Mouse (Mus musculus): ENCODE data around the gene Fam193b. TPM values are rescaled to one million over a fixed set of nuclear protein-coding genes. Genes with fewer than 3 reads are reported as not detected.

Fam193b gene
- 33.4 and 40.3 TPM in 2 replicates for polyA plus RNA-seq (2015; fragmentation: Nextera tagmentation; extraction: Ambion mirVana)

DNA sequence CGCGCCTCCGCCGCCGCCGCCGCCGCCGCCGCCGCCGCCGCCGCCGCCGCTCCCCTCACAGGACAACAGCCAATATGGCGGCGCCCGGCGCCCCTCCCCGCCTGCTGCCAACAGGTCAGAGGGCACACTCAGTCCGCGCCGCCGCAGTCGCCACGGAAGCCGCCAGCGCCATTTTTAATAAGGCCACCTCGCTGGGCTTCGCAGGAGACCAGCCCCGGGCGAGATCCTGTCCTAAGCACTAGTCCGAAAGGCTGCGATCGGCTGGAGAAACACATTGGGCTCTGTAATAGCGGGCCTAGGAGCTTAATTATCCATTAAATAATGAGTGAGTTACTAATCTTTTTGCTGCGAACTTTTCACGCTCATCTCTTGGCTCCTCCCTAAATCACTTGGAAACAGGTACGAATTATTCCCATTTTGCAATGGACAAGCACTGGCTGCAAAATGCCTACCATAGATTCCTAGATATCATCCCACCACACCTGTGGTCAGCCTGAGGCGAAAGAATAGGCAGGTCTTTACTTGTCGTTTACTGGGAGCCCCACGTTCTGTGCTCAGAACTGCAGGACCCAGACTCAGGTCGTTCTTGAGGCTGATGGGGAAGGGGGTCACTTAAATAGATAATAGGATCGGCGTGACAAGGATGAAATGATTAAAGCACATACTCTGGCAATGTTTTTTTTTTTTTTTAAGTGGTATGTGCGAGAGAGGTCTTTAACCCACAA lies at the start of gene Fam193b:
Gene Fam193b (minus strand): TSS at position 94 of the 725 bp plus-strand sequence.
- Histone ChIP-seq H3K9ac (peak within 1 kb of the TSS; percentile 97), H3K27me3 (no peaks in the 10 kb centered on the region), H3K4me1 (peaks cover 16% of the 10 kb centered on the region), H3K27ac (peak within 1 kb of the TSS; percentile 89), H3K9me3 (no peaks in the 10 kb centered on the region), H3K4me3 (peak within 1 kb of the TSS; percentile 92), H3K4me2 (peak within 1 kb of the TSS; percentile 92), H3K36me3 (0 out of 2 replicates have a peak, but pooled peaks cover 7% of the 10 kb centered on the region)
- WGBS, result 2% methylated on average over 47 of the region's 47 CpGs
- ATAC-seq (ENCODE audit: borderline replicate concordance, extremely low read depth, low FRiP score, low TSS enrichment), result peak; percentile 91

DNA sequence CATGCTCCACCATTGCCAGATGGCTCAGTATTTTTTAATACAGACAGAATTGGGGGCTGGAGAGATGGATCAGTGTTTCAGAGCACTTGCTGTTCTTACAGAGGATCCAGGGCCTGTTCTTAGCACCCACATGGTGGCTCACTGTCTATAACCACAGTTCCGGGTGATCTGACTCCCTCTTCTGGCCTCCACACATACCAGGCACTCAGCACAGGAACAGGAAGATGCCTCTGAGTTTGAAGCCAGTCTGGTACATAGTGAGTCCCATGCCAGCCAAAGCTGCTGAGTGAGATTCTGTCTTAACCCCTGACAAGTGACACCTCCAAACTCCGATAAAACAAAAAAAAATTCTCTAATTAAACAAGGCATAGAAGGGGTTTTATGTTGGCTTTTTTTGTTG lies 49.4 kb upstream of the Fam193b start:
- no peak for ATAC-seq (ENCODE audit: borderline replicate concordance, extremely low read depth, low FRiP score, low TSS enrichment)
- Histone ChIP-seq H3K9ac (no peak overlapping the region), H3K27me3 (no peaks in the 10 kb centered on the region), H3K4me1 (peaks cover 21% of the 10 kb centered on the region), H3K36me3 (peaks cover 1% of the 10 kb centered on the region), H3K4me3 (no peak overlapping the region), H3K9me3 (no peaks in the 10 kb centered on the region), H3K27ac (no peak overlapping the region), H3K4me2 (no peak overlapping the region)
- WGBS, result 77% methylated on average over 2 of the region's 2 CpGs

DNA sequence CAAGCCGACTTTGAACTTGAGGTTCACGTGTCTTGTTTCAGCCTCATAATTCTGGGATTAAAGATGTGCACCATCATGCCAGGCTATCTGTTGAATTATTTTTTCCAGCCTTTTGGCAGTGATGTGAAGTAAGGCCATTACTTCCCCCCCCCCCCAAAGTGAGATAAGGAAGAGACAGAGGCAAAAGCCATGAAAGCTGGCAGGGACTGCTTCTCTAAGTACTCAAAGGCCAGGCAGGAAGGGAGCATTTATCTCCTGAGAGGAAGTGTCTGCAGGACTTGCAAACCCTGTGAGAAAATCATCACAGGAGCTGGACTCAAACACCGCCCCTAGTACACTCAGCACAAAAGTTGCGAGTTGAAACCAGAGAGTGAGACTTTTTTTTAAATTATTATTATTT lies 48.4 kb upstream of the Fam193b start:
- H3K4me2 ChIP-seq, result no peak overlapping the region

DNA sequence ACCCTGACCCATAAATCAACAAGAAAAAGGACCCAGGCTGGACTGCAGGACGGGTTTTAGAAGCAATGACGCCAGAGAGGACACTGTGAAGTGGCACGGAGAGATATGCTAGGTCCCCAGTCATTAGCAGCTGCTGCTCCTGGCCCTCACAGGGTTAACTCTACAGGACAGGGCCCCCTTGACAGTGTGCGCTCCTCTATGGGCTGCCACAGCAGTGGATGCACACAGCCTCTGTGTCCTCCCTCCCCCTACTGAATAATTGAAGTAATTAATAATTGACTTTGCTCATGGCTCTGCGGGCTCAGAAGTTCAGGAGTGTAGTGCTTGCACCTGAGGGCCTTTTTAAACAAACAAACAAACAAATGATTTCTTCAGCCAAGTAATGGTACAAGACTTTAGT lies 42.6 kb upstream of the Fam193b start:
- ATAC-seq (ENCODE audit: borderline replicate concordance, extremely low read depth, low FRiP score, low TSS enrichment), result no peak
- WGBS, result 40% methylated on average over 5 of the region's 5 CpGs
- no peaks in the 10 kb centered on the region for H3K9me3 ChIP-seq
- peaks cover 11% of the 10 kb centered on the region for H3K36me3 ChIP-seq
- no peak overlapping the region for H3K9ac ChIP-seq
- no peak overlapping the region for H3K4me2 ChIP-seq
- H3K27me3 ChIP-seq, result no peaks in the 10 kb centered on the region
- H3K27ac ChIP-seq, result no peak overlapping the region
- H3K4me3 ChIP-seq, result no peak overlapping the region
- H3K4me1 ChIP-seq, result no peaks in the 10 kb centered on the region

More for the DNA sequence above, 48.4 kb upstream of the Fam193b start:
- H3K4me3 ChIP-seq, result no peak overlapping the region
- no peak overlapping the region for H3K9ac ChIP-seq
- 81% methylated on average over 4 of the region's 4 CpGs for WGBS
- no peaks in the 10 kb centered on the region for H3K27me3 ChIP-seq
- no peaks in the 10 kb centered on the region for H3K9me3 ChIP-seq
- no peak for ATAC-seq (ENCODE audit: borderline replicate concordance, extremely low read depth, low FRiP score, low TSS enrichment)
- H3K36me3 ChIP-seq, result no peaks in the 10 kb centered on the region
- no peak overlapping the region for H3K27ac ChIP-seq
- H3K4me1 ChIP-seq, result peaks cover 15% of the 10 kb centered on the region

DNA sequence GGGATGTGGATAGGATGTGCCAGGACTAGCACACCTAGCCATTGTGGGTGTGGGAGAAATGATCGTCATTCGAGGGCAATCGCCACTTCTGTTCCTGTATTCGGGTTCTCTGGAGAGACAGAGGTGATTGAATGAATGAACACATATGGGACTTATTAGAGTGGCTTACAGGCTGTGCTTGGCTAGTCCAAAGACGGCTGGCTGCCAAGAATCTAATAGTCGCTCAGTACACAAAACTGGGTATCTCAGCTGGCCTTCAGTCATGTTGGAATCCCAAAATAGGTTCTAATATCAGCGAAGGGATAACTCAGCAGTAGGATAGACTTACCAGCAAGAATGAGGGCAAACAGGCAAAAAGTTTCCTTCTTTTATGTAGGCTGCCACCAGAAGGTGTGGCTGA lies 41.1 kb upstream of the Fam193b start:
- H3K9me3 ChIP-seq, result no peaks in the 10 kb centered on the region
- H3K36me3 ChIP-seq, result peaks cover 26% of the 10 kb centered on the region
- no peaks in the 10 kb centered on the region for H3K27me3 ChIP-seq
- no peak overlapping the region for H3K27ac ChIP-seq
- H3K4me2 ChIP-seq, result no peak overlapping the region
- H3K4me3 ChIP-seq, result no peak overlapping the region
- ATAC-seq (ENCODE audit: borderline replicate concordance, extremely low read depth, low FRiP score, low TSS enrichment), result no peak
- no peaks in the 10 kb centered on the region for H3K4me1 ChIP-seq
- no peak overlapping the region for H3K9ac ChIP-seq
- WGBS, result 89% methylated on average over 7 of the region's 7 CpGs

DNA sequence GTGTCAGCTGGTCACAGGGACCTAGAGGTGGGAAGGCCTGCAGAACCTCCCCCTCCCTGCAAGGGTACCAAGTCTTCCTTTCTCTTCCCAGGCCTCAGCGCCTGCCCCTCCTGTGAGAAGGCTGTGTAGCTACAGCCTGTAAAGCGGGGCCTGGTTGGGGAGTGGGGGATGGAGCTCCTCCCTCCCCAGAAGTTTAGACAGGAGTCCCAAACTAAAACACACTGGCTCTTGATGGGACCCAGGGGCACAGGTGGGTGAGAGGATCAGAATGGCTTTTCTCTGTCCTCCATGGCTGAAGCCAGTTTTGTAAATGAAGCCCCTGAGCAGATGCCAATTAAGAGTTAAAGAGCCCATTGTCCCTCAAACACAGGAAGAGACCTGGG lies 36.7 kb upstream of the Fam193b start:
- 0 out of 2 replicates have a peak, but pooled peaks have one; percentile 13 for ATAC-seq (ENCODE audit: borderline replicate concordance, extremely low read depth, low FRiP score, low TSS enrichment)
- 85% methylated on average over 2 of the region's 2 CpGs for WGBS
- H3K4me3 ChIP-seq, result no peak overlapping the region

DNA sequence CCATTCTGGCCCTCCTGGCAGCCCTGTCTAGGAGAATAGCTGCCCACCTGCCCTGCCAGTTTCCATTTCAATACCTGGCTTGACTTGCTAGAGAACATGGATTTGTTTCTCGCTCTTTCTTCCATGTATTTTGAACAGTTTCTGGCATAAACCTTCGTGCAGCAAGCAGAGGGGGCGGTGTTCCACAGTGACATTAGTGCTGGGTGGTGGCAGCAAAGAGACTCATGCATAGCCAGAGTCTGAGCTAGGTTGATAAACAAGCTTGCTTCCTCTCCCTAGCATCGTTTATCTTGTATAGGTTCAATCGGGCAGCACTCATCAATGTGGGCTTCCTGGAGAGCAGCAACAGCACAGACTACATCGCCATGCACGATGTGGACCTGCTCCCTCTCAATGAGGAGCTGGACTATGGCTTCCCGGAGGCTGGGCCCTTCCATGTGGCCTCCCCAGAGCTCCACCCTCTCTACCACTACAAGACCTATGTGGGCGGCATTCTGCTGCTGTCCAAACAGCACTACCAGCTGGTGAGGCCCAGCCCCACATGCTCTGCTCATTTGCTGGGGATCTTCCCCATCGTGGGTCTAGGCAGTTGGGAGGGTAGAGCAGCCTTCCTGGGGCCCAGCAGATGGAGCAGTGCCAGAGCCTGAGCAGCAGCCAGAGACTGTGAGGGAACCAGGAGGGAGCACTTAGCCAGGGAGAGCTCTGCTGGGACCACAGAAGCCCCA lies 36.1 kb upstream of the Fam193b start:
- no peaks in the 10 kb centered on the region for H3K4me1 ChIP-seq
- WGBS, result 73% methylated on average over 10 of the region's 10 CpGs

More for the DNA sequence above, 36.7 kb upstream of the Fam193b start:
- Histone ChIP-seq H3K9ac (no peak overlapping the region), H3K4me1 (no peaks in the 10 kb centered on the region), H3K4me2 (no peak overlapping the region), H3K36me3 (peaks cover 36% of the 10 kb centered on the region), H3K27me3 (no peaks in the 10 kb centered on the region), H3K27ac (no peak overlapping the region), H3K9me3 (no peaks in the 10 kb centered on the region)

DNA sequence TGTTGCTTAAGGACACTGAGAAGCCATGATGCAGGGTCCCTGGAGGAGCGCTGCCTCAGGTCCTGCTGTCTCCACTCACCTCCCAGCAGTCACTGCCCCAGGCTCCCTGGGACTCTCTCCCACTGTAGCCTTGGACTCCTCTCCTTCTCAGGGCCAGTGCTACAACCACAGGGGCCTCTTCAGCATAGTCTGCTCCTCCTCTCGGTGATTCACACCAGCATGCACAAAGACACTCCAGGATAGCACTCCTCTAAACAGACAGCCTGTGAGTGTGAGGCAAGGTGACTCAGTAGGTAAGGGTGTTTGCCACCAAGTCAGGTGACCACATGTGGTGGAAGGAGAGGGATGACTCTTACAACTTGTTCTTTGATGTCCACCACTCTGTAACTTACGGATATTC lies 33.7 kb upstream of the Fam193b start:
- Histone ChIP-seq H3K4me3 (no peak overlapping the region), H3K27ac (no peak overlapping the region), H3K9me3 (no peaks in the 10 kb centered on the region), H3K4me2 (no peak overlapping the region), H3K27me3 (no peaks in the 10 kb centered on the region), H3K36me3 (peaks cover 36% of the 10 kb centered on the region), H3K4me1 (peaks cover 12% of the 10 kb centered on the region), H3K9ac (no peak overlapping the region)
- ATAC-seq (ENCODE audit: borderline replicate concordance, extremely low read depth, low FRiP score, low TSS enrichment), result no peak
- WGBS, result 84% methylated on average over 3 of the region's 3 CpGs

More for the DNA sequence above, 36.1 kb upstream of the Fam193b start:
- Histone ChIP-seq H3K27ac (no peak overlapping the region), H3K4me2 (no peak overlapping the region), H3K4me3 (no peak overlapping the region), H3K9me3 (no peaks in the 10 kb centered on the region), H3K9ac (no peak overlapping the region), H3K27me3 (no peaks in the 10 kb centered on the region), H3K36me3 (peaks cover 36% of the 10 kb centered on the region)
- no peak; the same call in 1 of the 2 replicates for ATAC-seq (ENCODE audit: borderline replicate concordance, extremely low read depth, low FRiP score, low TSS enrichment)

DNA sequence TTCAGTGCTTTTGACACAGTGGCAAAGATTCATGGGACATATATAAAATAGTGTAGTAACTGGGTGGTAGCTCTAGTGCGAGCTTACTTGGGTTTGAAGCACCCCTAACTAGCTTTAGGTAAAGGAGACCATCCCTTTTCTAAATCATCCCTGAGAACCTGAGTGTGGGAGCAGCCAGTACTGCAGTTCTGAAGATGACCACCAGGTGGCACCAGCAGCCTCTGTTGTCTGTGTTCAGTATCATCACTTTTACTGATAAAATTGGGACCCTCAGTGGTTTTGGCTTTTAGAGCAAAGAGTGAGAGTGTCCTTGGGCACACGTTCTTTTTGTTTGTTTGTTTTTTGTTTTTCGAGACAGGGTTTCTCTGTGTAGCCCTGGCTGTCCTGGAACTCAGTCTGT lies 30.7 kb upstream of the Fam193b start:
- Histone ChIP-seq H3K4me3 (no peak overlapping the region), H3K9ac (no peak overlapping the region), H3K27ac (no peak overlapping the region), H3K4me1 (peaks cover 17% of the 10 kb centered on the region), H3K4me2 (no peak overlapping the region), H3K36me3 (peaks cover 21% of the 10 kb centered on the region), H3K27me3 (no peaks in the 10 kb centered on the region), H3K9me3 (no peaks in the 10 kb centered on the region)
- WGBS, result 3% methylated on average over 3 of the region's 3 CpGs
- ATAC-seq (ENCODE audit: borderline replicate concordance, extremely low read depth, low FRiP score, low TSS enrichment), result no peak

DNA sequence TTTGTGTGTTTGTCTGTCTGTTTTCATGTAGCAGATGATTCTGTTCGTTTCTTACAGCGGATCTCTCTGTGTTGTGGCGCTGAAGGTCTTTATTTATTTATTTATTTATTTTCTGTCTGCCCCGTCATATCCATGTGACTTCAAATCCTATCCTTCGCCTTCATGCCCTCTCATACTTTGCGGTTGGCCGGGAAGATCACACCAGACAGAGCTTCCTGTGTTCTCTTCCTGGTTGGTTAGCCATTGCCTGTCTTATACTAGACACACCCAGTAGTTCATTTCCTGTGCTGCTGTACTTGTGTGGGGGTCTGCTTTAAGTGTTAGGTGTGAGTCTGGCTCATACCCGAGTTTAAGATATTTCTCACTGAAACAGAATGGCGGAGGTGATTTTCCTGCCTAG lies 29.7 kb upstream of the Fam193b start:
- H3K4me1 ChIP-seq, result peaks cover 17% of the 10 kb centered on the region
- no peak for ATAC-seq (ENCODE audit: borderline replicate concordance, extremely low read depth, low FRiP score, low TSS enrichment)
- H3K27me3 ChIP-seq, result no peaks in the 10 kb centered on the region
- peak overlapping the region; percentile 79 for H3K4me2 ChIP-seq
- H3K4me3 ChIP-seq, result peak overlapping the region; percentile 89
- H3K9ac ChIP-seq, result peak overlapping the region; percentile 88
- no peaks in the 10 kb centered on the region for H3K9me3 ChIP-seq
- H3K36me3 ChIP-seq, result peaks cover 24% of the 10 kb centered on the region
- WGBS, result 15% methylated on average over 9 of the region's 9 CpGs
- H3K27ac ChIP-seq, result no peak overlapping the region

DNA sequence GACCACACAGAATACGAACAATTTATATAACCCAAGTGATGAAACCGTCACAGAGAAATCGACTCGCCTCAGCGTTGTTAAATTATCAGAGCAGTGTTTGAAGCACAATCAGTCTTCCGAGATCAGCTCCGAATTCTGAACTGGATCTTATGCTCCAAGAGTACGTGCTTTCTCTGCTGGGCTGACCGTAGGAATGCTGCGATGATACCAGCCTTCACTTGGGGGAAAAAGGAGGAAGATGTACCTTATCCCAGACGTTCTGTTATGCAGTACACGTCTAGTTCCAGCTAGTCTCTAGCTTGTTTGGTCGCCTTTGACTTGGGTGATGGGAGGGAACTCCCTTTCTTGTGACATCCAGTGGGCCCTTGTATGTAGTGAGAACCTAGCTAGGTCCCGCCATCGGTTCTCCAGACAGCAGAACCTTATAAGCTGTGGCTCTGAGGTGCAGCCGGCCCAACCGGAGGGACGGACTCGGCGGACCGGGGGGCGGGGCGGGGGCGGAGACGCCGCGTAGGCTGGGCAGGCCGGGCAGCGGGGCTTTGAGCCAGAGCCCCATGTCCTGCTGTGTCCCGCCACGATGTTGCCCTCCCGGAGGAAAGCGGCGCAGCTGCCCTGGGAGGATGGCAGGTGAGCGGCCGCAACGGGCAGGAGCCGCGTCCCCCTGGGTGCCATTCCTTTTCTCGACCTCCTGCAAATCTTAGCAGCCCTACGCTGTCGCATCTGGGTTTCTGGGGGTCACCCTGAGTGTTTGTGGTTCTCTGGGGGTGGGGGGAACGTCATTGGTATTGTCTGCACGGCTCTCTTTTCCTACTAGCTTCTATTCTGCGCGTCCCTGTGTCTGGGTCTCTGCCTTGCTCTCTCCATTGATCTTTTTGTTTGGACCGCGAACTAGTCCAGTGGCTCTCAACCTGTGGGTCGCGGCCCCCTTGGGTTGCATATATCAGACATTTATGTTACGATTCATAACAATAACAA lies 28.9 kb upstream of the Fam193b start, which contains the start of gene B4galt7:
Gene B4galt7 (plus strand): TSS at position 331 of the 975 bp plus-strand sequence.
- Histone ChIP-seq H3K4me2 (peak within 1 kb of the TSS; percentile 79), H3K4me1 (peaks cover 17% of the 10 kb centered on the region), H3K36me3 (peaks cover 32% of the 10 kb centered on the region), H3K27ac (peak within 1 kb of the TSS; percentile 34), H3K4me3 (peak within 1 kb of the TSS; percentile 89), H3K27me3 (no peaks in the 10 kb centered on the region), H3K9me3 (no peaks in the 10 kb centered on the region), H3K9ac (peak within 1 kb of the TSS; percentile 88)
- 6% methylated on average over 51 of the region's 51 CpGs for WGBS
- ATAC-seq (ENCODE audit: borderline replicate concordance, extremely low read depth, low FRiP score, low TSS enrichment), result peak; percentile 89
